Mouse (Mus musculus): ENCODE results near the gene Lrpprc. TPM values are rescaled to one million over a fixed set of nuclear protein-coding genes. Genes with fewer than 3 reads are reported as not detected.

Gene Lrpprc
- polyA plus RNA-seq, 2 experiments, result 23.7 to 31.8 TPM

DNA sequence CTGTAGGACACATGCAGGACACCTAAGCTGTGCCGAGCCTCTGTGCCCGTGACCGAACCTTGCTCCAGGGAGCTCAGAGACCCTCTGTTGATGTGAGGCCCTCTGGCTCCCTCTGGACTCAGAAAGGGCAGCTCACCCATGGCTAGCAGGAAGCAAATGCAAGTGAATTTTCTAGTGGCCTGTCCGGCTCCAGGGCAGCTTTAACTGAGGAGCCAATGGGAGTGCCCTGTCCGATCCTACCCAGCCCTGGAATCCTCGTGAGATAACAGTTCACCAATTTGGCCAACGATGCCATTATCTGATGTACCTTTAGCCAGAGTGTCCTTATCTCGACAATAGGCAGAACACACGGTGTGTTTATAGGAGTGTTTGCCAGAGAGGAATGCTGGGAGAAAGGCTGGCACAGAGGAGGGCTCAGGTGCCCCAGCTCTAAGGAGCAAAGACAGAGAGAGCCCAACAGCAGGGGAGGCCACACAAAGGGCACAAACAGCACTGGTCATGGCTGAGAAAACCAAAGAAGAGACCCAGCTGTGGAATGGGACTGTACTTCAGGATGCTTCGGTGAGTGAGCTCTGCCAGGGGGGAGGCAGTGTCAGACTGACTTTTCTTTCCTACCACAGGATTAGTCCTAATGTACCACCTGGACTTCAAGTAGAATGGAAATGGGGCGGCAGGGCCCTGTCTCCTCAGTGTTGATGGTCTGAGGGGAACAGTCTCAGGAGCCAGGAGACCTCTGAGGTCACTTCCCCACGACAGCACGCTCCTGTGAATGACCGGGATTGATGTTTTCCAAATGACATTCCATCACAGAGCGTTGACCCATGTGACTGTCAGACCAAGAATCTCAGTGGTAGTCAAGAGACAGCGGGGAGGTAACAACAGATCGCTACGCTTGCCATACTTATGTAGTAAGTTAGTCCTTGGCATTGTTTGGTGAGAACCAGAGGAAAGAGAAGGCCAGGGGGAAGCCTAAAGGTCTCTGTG, 107.6 kb downstream of the Lrpprc start, which contains the start of gene Abcg5:
Gene Abcg5 (minus strand): TSS at position 278 of the 984 bp plus-strand sequence.
- WGBS (ENCODE audit: insufficient replicate concordance), result 51% methylated on average over 18 of the region's 18 CpGs
- Histone ChIP-seq H3K4me2 (ENCODE audit: low read depth) (no peak within 1 kb of the TSS), H3K27ac (no peak within 1 kb of the TSS), H3K9ac (replicated peaks) (no peak within 1 kb of the TSS), H3K4me1 (replicated peaks; ENCODE audit: control insufficient read depth in 2 of 2, insufficient read depth in 2 of 2, low read length in 1 of 2) (peaks cover 0 to 2% of the 10 kb centered on the region in 2 experiments; a peak in 1 of 4 replicates), H3K9me3 (ENCODE audit: control insufficient read depth, low read length) (no peaks in the 10 kb centered on the region), H3K4me3 (ENCODE audit: insufficient read depth in 1 of 2, low read depth in 2 of 2, low read length in 2 of 2) (no peak within 1 kb of the TSS), H3K36me3 (replicated peaks; ENCODE audit: control insufficient read depth, insufficient read depth, low read depth) (no peaks in the 10 kb centered on the region), H3K27me3 (ENCODE audit: control insufficient read depth, insufficient read depth, low read length) (no peaks in the 10 kb centered on the region)
- TF ChIP-seq CTCF (IDR thresholded peaks at IDR 0.05; ENCODE audit: low read depth), result 0 out of 2 replicates have a peak, but pooled peaks have one; percentile 6
- no peak for TF ChIP-seq EP300 (IDR thresholded peaks at IDR 0.05; ENCODE audit: low read depth)
- ATAC-seq (ENCODE audit: insufficient read depth), result no peak
- DNase-seq (ENCODE audit: low read depth in 3 of 3, low spot score in 3 of 3), result no peak

DNA sequence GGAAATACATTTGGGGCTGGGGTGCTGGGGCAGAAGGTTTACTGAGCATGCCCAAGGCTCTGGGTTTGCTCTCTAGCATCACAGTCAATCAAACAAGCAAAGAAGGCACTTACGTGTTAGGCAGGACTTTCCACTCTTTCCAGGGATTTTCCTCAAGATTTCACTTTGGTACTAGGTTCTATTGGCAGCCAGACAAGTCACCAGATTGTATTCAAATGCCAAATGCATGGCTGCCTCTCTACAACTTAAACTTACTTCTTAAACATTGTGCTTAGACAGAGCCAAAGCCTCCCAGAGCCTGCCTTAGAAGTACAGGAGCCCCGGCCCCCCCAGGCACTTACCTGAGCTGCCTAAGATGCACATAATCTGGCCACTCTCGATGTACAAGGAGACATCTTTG, 108.9 kb downstream of the Lrpprc start:
- Histone ChIP-seq H3K4me2 (ENCODE audit: low read depth) (no peak overlapping the region), H3K36me3 (replicated peaks; ENCODE audit: control insufficient read depth, insufficient read depth, low read depth) (no peaks in the 10 kb centered on the region), H3K27ac (no peak overlapping the region), H3K9ac (replicated peaks) (no peak overlapping the region), H3K27me3 (ENCODE audit: control insufficient read depth, insufficient read depth, low read length) (no peaks in the 10 kb centered on the region), H3K4me1 (replicated peaks; ENCODE audit: control insufficient read depth in 2 of 2, insufficient read depth in 2 of 2, low read length in 1 of 2) (peaks cover 0 to 2% of the 10 kb centered on the region in 2 experiments; a peak in 1 of 4 replicates), H3K9me3 (ENCODE audit: control insufficient read depth, low read length) (no peaks in the 10 kb centered on the region), H3K4me3 (ENCODE audit: insufficient read depth in 1 of 2, low read depth in 2 of 2, low read length in 2 of 2) (no peak overlapping the region)
- TF ChIP-seq EP300 (IDR thresholded peaks at IDR 0.05; ENCODE audit: low read depth), result no peak
- no peak for TF ChIP-seq CTCF (IDR thresholded peaks at IDR 0.05; ENCODE audit: low read depth)
- 52% methylated on average over 3 of the region's 3 CpGs for WGBS (ENCODE audit: insufficient replicate concordance)
- no peak for ATAC-seq (ENCODE audit: insufficient read depth)
- no peak for DNase-seq (ENCODE audit: low read depth in 3 of 3, low spot score in 3 of 3)

DNA sequence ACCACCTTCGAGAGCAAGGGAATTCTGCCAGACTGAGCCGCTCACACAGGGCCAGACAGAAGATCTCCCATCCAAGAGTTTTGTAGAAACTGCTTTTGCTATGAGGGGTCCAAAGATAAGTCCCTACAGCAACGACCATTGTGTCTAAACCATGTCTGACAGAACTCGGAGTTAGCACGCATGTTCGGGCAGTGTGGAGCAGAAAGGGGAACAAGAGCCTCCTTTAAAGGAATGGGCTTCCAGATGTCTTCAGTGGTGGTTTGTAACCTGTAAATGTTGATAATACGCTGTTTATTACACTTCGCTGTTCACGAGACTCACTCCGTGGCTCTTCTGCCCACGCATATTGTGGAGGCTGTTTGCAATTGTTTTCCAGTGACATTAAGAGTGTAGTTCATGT, 113.0 kb downstream of the Lrpprc start:
- no peak overlapping the region for H3K4me3 ChIP-seq (ENCODE audit: insufficient read depth in 1 of 2, low read depth in 2 of 2, low read length in 2 of 2)
- no peak overlapping the region for H3K4me2 ChIP-seq (ENCODE audit: low read depth)
- H3K36me3 ChIP-seq (replicated peaks; ENCODE audit: control insufficient read depth, insufficient read depth, low read depth), result no peaks in the 10 kb centered on the region
- no peaks in the 10 kb centered on the region for H3K27me3 ChIP-seq (ENCODE audit: control insufficient read depth, insufficient read depth, low read length)
- H3K27ac ChIP-seq, result no peak overlapping the region
- no peak for TF ChIP-seq EP300 (IDR thresholded peaks at IDR 0.05; ENCODE audit: low read depth)
- TF ChIP-seq CTCF (IDR thresholded peaks at IDR 0.05; ENCODE audit: low read depth), result no peak
- no peak for ATAC-seq (ENCODE audit: insufficient read depth)
- no peaks in the 10 kb centered on the region for H3K9me3 ChIP-seq (ENCODE audit: control insufficient read depth, low read length)
- 56% methylated on average over 11 of the region's 11 CpGs for WGBS (ENCODE audit: insufficient replicate concordance)
- no peak for DNase-seq (ENCODE audit: low read depth in 3 of 3, low spot score in 3 of 3)
- H3K4me1 ChIP-seq (replicated peaks; ENCODE audit: control insufficient read depth in 2 of 2, insufficient read depth in 2 of 2, low read length in 1 of 2), result no peaks in the 10 kb centered on the region
- H3K9ac ChIP-seq (replicated peaks), result no peak overlapping the region

DNA sequence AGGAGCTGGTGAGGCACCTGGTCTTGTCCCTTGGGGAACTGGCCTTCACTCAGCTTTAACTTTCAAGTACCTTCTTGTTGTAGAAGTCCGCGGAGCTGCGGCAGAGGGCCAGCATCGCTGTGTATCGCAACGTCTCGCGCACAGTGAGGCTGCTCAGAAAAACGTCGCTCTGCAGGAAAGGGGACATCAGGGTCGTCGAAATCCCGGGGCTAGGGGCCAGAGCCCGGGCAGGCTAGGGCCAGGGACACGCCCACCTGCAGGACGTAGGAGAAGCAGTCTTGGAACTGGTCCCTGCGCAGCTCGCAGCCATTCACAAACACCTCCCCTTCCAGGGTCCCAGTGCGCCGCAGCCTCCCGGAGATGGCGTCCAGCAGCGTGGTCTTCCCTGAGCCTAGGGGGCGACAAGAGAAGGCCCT, 114.6 kb downstream of the Lrpprc start, which contains the start of gene Abcg8:
Gene Abcg8 (plus strand): TSS at position 352 of the 416 bp plus-strand sequence.
- 3% methylated on average over 24 of the region's 24 CpGs for WGBS (ENCODE audit: insufficient replicate concordance)
- Histone ChIP-seq H3K9ac (replicated peaks) (no peak within 1 kb of the TSS), H3K36me3 (replicated peaks; ENCODE audit: control insufficient read depth, insufficient read depth, low read depth) (no peaks in the 10 kb centered on the region), H3K27ac (no peak within 1 kb of the TSS), H3K27me3 (ENCODE audit: control insufficient read depth, insufficient read depth, low read length) (no peaks in the 10 kb centered on the region), H3K4me2 (ENCODE audit: low read depth) (peak within 1 kb of the TSS; percentile 51), H3K9me3 (ENCODE audit: control insufficient read depth, low read length) (no peaks in the 10 kb centered on the region), H3K4me3 (ENCODE audit: insufficient read depth in 1 of 2, low read depth in 2 of 2, low read length in 2 of 2) (peak within 1 kb of the TSS in 1 of 2 experiments; percentile 13; a peak in 1 of 4 replicates), H3K4me1 (replicated peaks; ENCODE audit: control insufficient read depth in 2 of 2, insufficient read depth in 2 of 2, low read length in 1 of 2) (no peaks in the 10 kb centered on the region)
- ATAC-seq (ENCODE audit: insufficient read depth) (no peak), DNase-seq (ENCODE audit: low read depth in 3 of 3, low spot score in 3 of 3) (no peak)
- TF ChIP-seq EP300 (IDR thresholded peaks at IDR 0.05; ENCODE audit: low read depth) (no peak), CTCF (IDR thresholded peaks at IDR 0.05; ENCODE audit: low read depth) (no peak)

DNA sequence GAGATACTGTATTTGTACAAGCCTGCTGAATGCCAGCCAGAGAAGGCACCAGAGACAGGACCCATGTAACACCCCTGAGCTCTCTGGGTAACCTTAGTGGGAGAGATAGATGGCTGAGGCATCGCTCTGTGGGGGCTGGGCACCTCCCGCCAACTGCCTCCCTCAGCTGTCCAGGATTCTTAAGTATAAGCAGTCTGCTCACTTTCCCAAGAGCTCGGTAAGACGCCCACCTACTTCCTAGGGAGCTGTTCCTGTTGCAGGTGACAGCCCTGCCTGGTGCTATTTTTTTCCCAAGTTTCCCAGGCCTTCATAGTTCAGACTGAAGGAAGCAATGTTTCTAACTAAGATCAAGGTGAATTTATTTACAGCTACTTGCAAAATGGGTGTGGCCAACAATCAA, 115.4 kb downstream of the Lrpprc start:
- H3K4me1 ChIP-seq (replicated peaks; ENCODE audit: control insufficient read depth in 2 of 2, insufficient read depth in 2 of 2, low read length in 1 of 2), result no peaks in the 10 kb centered on the region
- no peak overlapping the region for H3K27ac ChIP-seq
- H3K27me3 ChIP-seq (ENCODE audit: control insufficient read depth, insufficient read depth, low read length), result no peaks in the 10 kb centered on the region
- no peak overlapping the region for H3K4me2 ChIP-seq (ENCODE audit: low read depth)
- WGBS (ENCODE audit: insufficient replicate concordance), result 59% methylated on average over 4 of the region's 4 CpGs
- H3K36me3 ChIP-seq (replicated peaks; ENCODE audit: control insufficient read depth, insufficient read depth, low read depth), result no peaks in the 10 kb centered on the region
- TF ChIP-seq CTCF (IDR thresholded peaks at IDR 0.05; ENCODE audit: low read depth), result no peak
- TF ChIP-seq EP300 (IDR thresholded peaks at IDR 0.05; ENCODE audit: low read depth), result no peak
- no peaks in the 10 kb centered on the region for H3K9me3 ChIP-seq (ENCODE audit: control insufficient read depth, low read length)
- H3K4me3 ChIP-seq (ENCODE audit: insufficient read depth in 1 of 2, low read depth in 2 of 2, low read length in 2 of 2), result no peak overlapping the region
- no peak overlapping the region for H3K9ac ChIP-seq (replicated peaks)
- DNase-seq (ENCODE audit: low read depth in 3 of 3, low spot score in 3 of 3) (no peak), ATAC-seq (ENCODE audit: insufficient read depth) (no peak)
